Mouse (Mus musculus) kidney, postnatal 36 days (tissue): ENCODE data around the gene Apbb1.

ENCODE experiments used
- DNase-seq, 2 experiments: peaks; one replicate each; pipeline ENCODE4 v3.0.0; 2021 to 2022; ENCODE audit warnings: mixed read lengths in 2 of 2

Gene Apbb1

GRCm38 (mm10) chr7:105519336-105519735 is 62.1 kb downstream of the Apbb1 start:
- no peak for DNase-seq

GRCm38 (mm10) chr7:105516669-105517360 is 64.6 kb downstream of the Apbb1 start:
- DNase-seq = peak; percentile 12 to 65

- DNase-seq = peak; percentile 50 to 87
These were observed 66.3 kb downstream of the Apbb1 start for GRCm38 (mm10) chr7:105515178-105515577.

GRCm38 (mm10) chr7:105514561-105514960 is 66.9 kb downstream of the Apbb1 start:
- no peak for DNase-seq

- no peak for DNase-seq
These were observed 67.6 kb downstream of the Apbb1 start for GRCm38 (mm10) chr7:105513845-105514291.

GRCm38 (mm10) chr7:105510143-105510542 is 71.3 kb downstream of the Apbb1 start:
- DNase-seq = no peak
